21 mouse cellular contexts compared by ENCODE assay signal in genomic region chr14:108792445-108792844, GRCm38 (mm10).
DNase-seq lines count a peak whose midpoint lies in the region; ATAC-seq lines count a peak whose summit lies in the region.
"Had no signal": no experiment of that assay in that cellular context is flagged by ENCODE, and none has a peak within 500 bp of the region (broad histone marks: within the 10 kb centered on the region; RNA-seq: fewer than 3 reads in every experiment).

No protein-coding gene starts in this region.

- 0 out of 2 replicates have a peak, but pooled peaks cover 3% of the 10 kb centered on the region for H3K4me1 ChIP-seq in hindbrain, embryonic 13.5 days (replicated peaks)
- no peaks in the 10 kb centered on the region for H3K4me1 ChIP-seq in hindbrain, embryonic 16.5 days (ENCODE audit: control insufficient read depth, insufficient read depth, low read depth, low read length)
- no peaks in the 10 kb centered on the region for H3K4me1 ChIP-seq in neural tube, embryonic 13.5 days (replicated peaks)
- H3K4me1 ChIP-seq in neural tube, embryonic 14.5 days (ENCODE audit: control insufficient read depth, insufficient read depth, low read length) = no peaks in the 10 kb centered on the region
- H3K4me1 ChIP-seq in neural tube, embryonic 15.5 days = no peaks in the 10 kb centered on the region

- no peak overlapping the region for H3K27ac ChIP-seq in hindbrain, embryonic 13.5 days
- H3K27ac ChIP-seq in hindbrain, embryonic 16.5 days (ENCODE audit: low read depth, low read length) = no peak overlapping the region
- no peak overlapping the region for H3K27ac ChIP-seq in neural tube, embryonic 13.5 days (replicated peaks)
- no peak overlapping the region for H3K27ac ChIP-seq in neural tube, embryonic 14.5 days (ENCODE audit: low read depth, low read length)
- H3K27ac ChIP-seq in neural tube, embryonic 15.5 days (replicated peaks) = no peak overlapping the region

- H3K4me3 ChIP-seq in hindbrain, embryonic 13.5 days = no peak overlapping the region
- no peak overlapping the region for H3K4me3 ChIP-seq in hindbrain, embryonic 16.5 days (ENCODE audit: low read length)
- no peak overlapping the region for H3K4me3 ChIP-seq in neural tube, embryonic 13.5 days
- H3K4me3 ChIP-seq in neural tube, embryonic 14.5 days (ENCODE audit: low read depth, low read length) = no peak overlapping the region
- H3K4me3 ChIP-seq in neural tube, embryonic 15.5 days (replicated peaks) = no peak overlapping the region

- H3K9ac ChIP-seq in hindbrain, embryonic 13.5 days = no peak overlapping the region
- no peak overlapping the region for H3K9ac ChIP-seq in hindbrain, embryonic 16.5 days (ENCODE audit: low read depth, low read length)
- no peak overlapping the region for H3K9ac ChIP-seq in neural tube, embryonic 13.5 days
- no peak overlapping the region for H3K9ac ChIP-seq in neural tube, embryonic 14.5 days (replicated peaks; ENCODE audit: low read depth, low read length)
- H3K9ac ChIP-seq in neural tube, embryonic 15.5 days (replicated peaks) = no peak overlapping the region

- ATAC-seq in hindbrain, embryonic 13.5 days (ENCODE audit: low FRiP score) = 0 out of 2 replicates have a peak, but pooled peaks have one; percentile 39
- no peak for ATAC-seq in hindbrain, embryonic 16.5 days
- ATAC-seq in neural tube, embryonic 13.5 days (ENCODE audit: low read depth) = peak; percentile 53; the same call in 1 of the 2 replicates
- peak; percentile 54; the same call in 1 of the 2 replicates for ATAC-seq in neural tube, embryonic 14.5 days (ENCODE audit: low read depth)
- ATAC-seq in neural tube, embryonic 15.5 days (ENCODE audit: low FRiP score) = no peak
- ATAC-seq: activated CD4-positive, CD25-positive, alpha-beta regulatory T cell, adult 4 months; CD4-positive, CD25-positive, alpha-beta regulatory T cell, adult 4 months; Patski had no signal

- no peaks in the 10 kb centered on the region for H3K9me3 ChIP-seq in hindbrain, embryonic 13.5 days
- no peaks in the 10 kb centered on the region for H3K9me3 ChIP-seq in hindbrain, embryonic 16.5 days (ENCODE audit: control insufficient read depth, low read length)
- no peaks in the 10 kb centered on the region for H3K9me3 ChIP-seq in neural tube, embryonic 13.5 days
- no peaks in the 10 kb centered on the region for H3K9me3 ChIP-seq in neural tube, embryonic 14.5 days (ENCODE audit: control insufficient read depth, low read length)
- H3K9me3 ChIP-seq in neural tube, embryonic 15.5 days (replicated peaks) = no peaks in the 10 kb centered on the region

- no peaks in the 10 kb centered on the region for H3K36me3 ChIP-seq in hindbrain, embryonic 13.5 days
- H3K36me3 ChIP-seq in hindbrain, embryonic 16.5 days (ENCODE audit: control insufficient read depth, insufficient read depth, low read length) = no peaks in the 10 kb centered on the region
- H3K36me3 ChIP-seq in neural tube, embryonic 13.5 days = no peaks in the 10 kb centered on the region
- no peaks in the 10 kb centered on the region for H3K36me3 ChIP-seq in neural tube, embryonic 14.5 days (ENCODE audit: control insufficient read depth, insufficient read depth, low read length)
- no peaks in the 10 kb centered on the region for H3K36me3 ChIP-seq in neural tube, embryonic 15.5 days
- H3K36me3 ChIP-seq: G1E had no signal

- H3K4me2 ChIP-seq in hindbrain, embryonic 13.5 days = no peak overlapping the region
- H3K4me2 ChIP-seq in hindbrain, embryonic 16.5 days (ENCODE audit: low read length) = no peak overlapping the region
- H3K4me2 ChIP-seq in neural tube, embryonic 13.5 days = no peak overlapping the region
- no peak overlapping the region for H3K4me2 ChIP-seq in neural tube, embryonic 14.5 days (ENCODE audit: low read depth, low read length)
- no peak overlapping the region for H3K4me2 ChIP-seq in neural tube, embryonic 15.5 days

- WGBS in hindbrain, embryonic 13.5 days = 71% methylated on average over 3 of the region's 3 CpGs
- WGBS in hindbrain, embryonic 16.5 days = 60% methylated on average over 3 of the region's 3 CpGs
- WGBS in neural tube, embryonic 13.5 days = 63% methylated on average over 3 of the region's 3 CpGs
- 59% methylated on average over 3 of the region's 3 CpGs for WGBS in neural tube, embryonic 14.5 days
- 63% methylated on average over 3 of the region's 3 CpGs for WGBS in neural tube, embryonic 15.5 days

- DNase-seq in neural tube, embryonic 10.5 days (ENCODE audit: extremely low spot score, low spot score) = no peak
- DNase-seq: adrenal gland, adult 2 months; adrenal gland, adult 8-10 months; adrenal gland, postnatal 10 days; adrenal gland, postnatal 14 days; adrenal gland, postnatal 25 days; adrenal gland, postnatal 36 days; B cell, adult 2 months; cerebellum, adult 11 months; cerebellum, adult 11-12 months; cerebellum, adult 18-20 months had no signal

- H3K27me3 ChIP-seq in hindbrain, embryonic 13.5 days = no peaks in the 10 kb centered on the region
- H3K27me3 ChIP-seq in hindbrain, embryonic 16.5 days (replicated peaks; ENCODE audit: control insufficient read depth, insufficient read depth, low read length) = no peaks in the 10 kb centered on the region
- no peaks in the 10 kb centered on the region for H3K27me3 ChIP-seq in neural tube, embryonic 13.5 days
- H3K27me3 ChIP-seq in neural tube, embryonic 14.5 days (ENCODE audit: control insufficient read depth, insufficient read depth, low read length) = no peaks in the 10 kb centered on the region
- H3K27me3 ChIP-seq in neural tube, embryonic 15.5 days (replicated peaks) = no peaks in the 10 kb centered on the region
- H3K27me3 ChIP-seq: CH12.LX, Patski had no signal

Comparison
In these comparisons a context has a peak if more than half of its experiments do, and no peak if none do; other contexts are left out.
1. ATAC-seq: peak in hindbrain, embryonic 13.5 days (single experiment), neural tube, embryonic 13.5 days (single experiment) and neural tube, embryonic 14.5 days (single experiment); none in hindbrain, embryonic 16.5 days (single experiment) and neural tube, embryonic 15.5 days (single experiment).